Mouse (Mus musculus) Muller cell, postnatal 12 days (primary cell): ENCODE measurements around the gene Nxpe4.

ENCODE experiments used
- DNase-seq: peaks from one replicate; pipeline ENCODE4 v3.0.0-alpha.2; 2015; ENCODE audit errors: inconsistent ontology term

Gene Nxpe4

GRCm38 (mm10) chr9:48326338-48326737 lies 164.5 kb downstream of the Nxpe4 start:
- no peak for DNase-seq

- DNase-seq, result no peak
Measured at GRCm38 (mm10) chr9:48329597-48329996, 167.8 kb downstream of the Nxpe4 start.

- DNase-seq, result no peak
Measured at GRCm38 (mm10) chr9:48338783-48339455, 177.1 kb downstream of the Nxpe4 start.

DNA sequence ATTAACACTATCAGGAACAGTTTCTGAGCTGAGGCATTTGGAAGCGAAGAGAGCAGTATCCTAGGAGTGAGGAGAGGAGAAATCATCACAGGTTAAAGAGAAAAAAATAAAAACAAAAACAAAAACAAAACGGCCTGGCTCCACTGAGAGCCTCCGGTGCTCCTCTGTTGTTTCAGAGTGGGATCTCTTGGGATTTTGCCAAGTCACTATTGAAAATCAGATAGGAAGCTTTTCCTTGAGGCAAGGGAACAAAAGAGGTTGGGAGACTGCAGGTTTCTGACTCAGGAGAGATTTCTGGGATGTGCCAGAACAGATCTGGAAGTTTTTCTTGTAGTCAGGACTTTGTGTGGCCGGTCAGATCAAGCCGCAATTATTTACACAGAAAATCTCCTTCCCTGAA lies 177.7 kb downstream of the Nxpe4 start:
- DNase-seq, result no peak

GRCm38 (mm10) chr9:48340708-48341380 lies 179.0 kb downstream of the Nxpe4 start:
- peak; percentile 51 for DNase-seq

- peak; percentile 43 for DNase-seq
Measured at GRCm38 (mm10) chr9:48345456-48345855, 183.6 kb downstream of the Nxpe4 start.

- DNase-seq, result peak; percentile 33
Measured at GRCm38 (mm10) chr9:48345866-48346265, 184.0 kb downstream of the Nxpe4 start.

DNA sequence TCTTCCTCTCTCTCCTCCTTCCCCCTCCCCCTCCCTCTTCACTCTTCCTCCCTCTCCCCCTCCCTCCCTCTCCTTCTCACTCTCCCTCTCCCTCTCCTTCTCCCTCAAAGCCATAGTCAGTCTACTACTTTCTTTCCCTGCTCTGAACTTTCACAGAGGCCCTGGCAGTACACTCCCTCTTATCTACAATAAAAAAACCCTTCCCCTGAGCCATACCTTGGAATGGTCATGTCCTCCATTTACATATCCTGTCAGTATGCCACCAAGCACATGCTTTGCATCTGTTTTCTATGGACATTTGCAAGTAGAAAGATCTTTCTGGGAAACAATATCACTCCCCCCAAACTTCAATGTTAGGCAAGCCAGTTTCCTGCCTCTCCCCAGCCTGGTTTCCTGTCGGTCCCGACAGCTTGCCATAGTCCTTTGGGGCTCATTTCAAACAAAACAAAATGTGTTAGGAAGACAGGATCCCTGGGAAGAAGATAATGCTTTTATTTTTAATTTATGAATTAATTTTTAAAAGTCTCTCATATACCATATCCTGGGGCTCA lies 191.4 kb downstream of the Nxpe4 start, which contains the start of gene Nxpe2:
TSS of gene Nxpe2 (minus strand) at position 307 of the 551 bp plus-strand sequence.
- no peak for DNase-seq

GRCm38 (mm10) chr9:48354122-48354521 lies 192.3 kb downstream of the Nxpe4 start:
- DNase-seq, result no peak

GRCm38 (mm10) chr9:48354793-48355192 lies 193.0 kb downstream of the Nxpe4 start:
- DNase-seq, result peak; percentile 37

GRCm38 (mm10) chr9:48357097-48357496 lies 195.3 kb downstream of the Nxpe4 start:
- DNase-seq, result peak; percentile 89

DNA sequence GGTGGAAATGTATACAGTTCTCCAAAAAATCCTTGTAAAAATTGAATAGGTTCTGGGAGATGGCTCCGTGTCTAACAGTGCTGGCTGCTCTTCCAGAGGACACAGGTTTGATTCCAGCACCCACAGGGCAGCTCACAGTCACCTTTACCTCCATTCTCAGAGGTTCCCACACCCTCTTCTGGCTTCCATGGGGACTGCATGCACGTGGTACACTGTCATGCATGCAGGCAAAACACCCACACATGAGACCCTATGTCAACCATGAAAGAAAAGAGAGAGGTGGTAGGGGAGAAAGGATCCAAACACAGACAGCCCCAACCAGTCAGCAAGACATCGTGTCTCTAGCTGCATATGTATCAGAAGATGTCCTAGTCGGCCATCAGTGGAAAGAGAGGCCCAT lies 199.0 kb downstream of the Nxpe4 start:
- DNase-seq, result no peak

DNA sequence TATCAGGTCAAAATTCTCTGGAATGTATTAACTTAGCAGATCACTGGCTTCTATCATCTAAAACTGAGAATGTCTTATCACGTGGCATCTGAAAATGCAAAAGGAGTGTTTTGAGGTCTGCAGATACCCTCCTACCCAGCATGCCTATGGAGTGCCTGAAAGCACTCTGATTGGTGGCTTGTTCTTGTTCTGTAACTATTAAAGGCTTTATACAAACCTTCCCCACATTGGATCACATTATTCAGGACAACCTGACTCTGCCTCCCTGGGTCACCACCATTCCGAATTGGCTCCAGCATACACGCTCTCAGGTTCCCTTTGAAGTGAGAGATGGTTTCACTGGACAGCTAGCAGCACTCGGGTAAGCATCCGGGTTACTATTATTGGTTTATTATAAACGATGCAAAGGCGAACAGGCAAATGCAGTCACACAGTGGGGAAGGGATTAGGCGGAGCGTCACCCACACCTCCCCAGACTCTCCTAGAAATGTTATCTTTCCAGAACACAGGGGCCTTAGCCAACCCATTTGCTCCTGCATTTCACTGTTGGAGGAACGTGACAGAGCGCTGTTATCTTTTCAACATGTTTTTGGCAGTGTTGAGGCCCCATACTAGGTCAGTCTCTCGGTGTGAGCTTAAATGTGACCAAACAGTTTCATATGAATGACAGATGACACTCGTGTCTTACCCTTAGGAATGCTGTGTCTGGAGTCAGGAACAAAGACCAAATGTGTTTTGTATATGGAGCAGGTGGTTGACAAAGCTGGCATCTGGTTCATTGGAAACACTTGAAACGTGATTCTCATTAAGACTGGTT lies 200.2 kb downstream of the Nxpe4 start:
- DNase-seq, result no peak

DNA sequence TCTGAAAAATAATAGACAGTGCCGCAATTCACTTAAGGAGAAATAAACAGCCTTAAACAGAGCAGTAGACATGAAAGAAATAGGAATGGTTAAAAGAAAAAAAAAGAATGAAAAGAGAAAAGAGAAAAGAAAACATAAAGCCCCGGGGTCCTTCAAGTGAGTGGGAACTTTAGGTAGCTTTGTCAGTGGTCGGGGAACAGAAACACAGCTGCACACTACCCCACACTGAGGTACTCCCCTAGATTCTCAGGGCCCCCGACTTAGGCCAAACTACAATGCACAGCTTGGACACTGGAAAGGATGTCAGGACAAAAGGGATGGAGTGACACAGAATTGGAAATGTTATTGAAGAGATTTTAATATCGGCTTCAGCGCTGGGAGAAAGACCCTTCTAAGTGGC lies 200.9 kb downstream of the Nxpe4 start:
- no peak for DNase-seq

DNA sequence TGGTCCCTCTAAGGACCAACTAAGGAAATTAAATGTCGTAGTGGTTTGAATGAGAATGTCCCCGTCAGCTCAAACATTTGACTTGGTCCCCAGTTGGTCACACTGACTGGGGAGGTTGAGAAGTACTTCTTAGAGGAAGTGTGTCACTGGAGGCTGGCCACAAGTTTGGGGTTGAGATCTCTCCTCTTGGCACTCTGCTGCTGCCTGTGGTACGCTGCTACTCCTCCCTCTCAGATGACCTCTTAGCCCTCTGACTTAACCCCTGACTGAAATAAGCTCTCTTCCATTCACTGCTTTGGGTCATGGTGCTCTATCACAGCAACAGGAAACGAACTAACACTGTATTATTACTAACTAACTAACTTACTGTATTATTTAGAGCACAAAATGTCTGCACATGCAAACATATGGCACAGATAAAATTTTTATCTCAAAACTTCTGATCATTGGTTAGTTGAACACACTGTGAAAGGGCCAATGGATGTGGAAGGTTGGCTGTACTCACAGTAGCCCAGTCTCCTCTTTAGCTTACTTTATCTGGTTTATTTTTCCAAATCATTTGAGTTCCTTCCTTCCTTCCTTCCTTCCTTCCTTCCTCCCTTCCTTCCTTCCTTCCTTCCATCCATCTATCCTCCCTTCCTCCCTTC lies 211.5 kb downstream of the Nxpe4 start:
- DNase-seq, result no peak

GRCm38 (mm10) chr9:48374357-48374756 lies 212.5 kb downstream of the Nxpe4 start:
- no peak for DNase-seq

- DNase-seq, result no peak
Measured at GRCm38 (mm10) chr9:48388451-48388850, 226.6 kb downstream of the Nxpe4 start.

- DNase-seq, result no peak
Measured at GRCm38 (mm10) chr9:48389983-48390382, 228.2 kb downstream of the Nxpe4 start.

- DNase-seq, result no peak
Measured at GRCm38 (mm10) chr9:48403590-48404209, 241.9 kb downstream of the Nxpe4 start.

GRCm38 (mm10) chr9:48404687-48405086 lies 242.9 kb downstream of the Nxpe4 start:
- no peak for DNase-seq
